Mouse (Mus musculus): Measurements from ENCODE around the gene Magi1. TPM values are rescaled to one million over a fixed set of nuclear protein-coding genes. Genes with fewer than 3 reads are reported as not detected.

Gene Magi1
- polyA plus RNA-seq, 1 experiment from 2014 or later, result 1.9 TPM

- Histone ChIP-seq H3K9me3 (ENCODE audit: low read length) (no peaks in the 10 kb centered on the region), H3K27ac (ENCODE audit: low read depth) (no peak overlapping the region), H3K4me3 (ENCODE audit: low read depth, low read length) (no peak overlapping the region), H3K4me2 (ENCODE audit: low read depth, low read length) (no peak overlapping the region), H3K36me3 (replicated peaks; ENCODE audit: insufficient read depth, low read length) (no peaks in the 10 kb centered on the region), H3K27me3 (ENCODE audit: insufficient read depth, low read length) (no peaks in the 10 kb centered on the region), H3K4me1 (ENCODE audit: insufficient read depth) (no peaks in the 10 kb centered on the region), H3K9ac (replicated peaks) (no peak overlapping the region)
- 42% methylated on average over 5 of the region's 5 CpGs for WGBS (ENCODE audit: insufficient replicate concordance)
- no peak for ATAC-seq
- TF ChIP-seq CTCF (IDR thresholded peaks at IDR 0.05; ENCODE audit: low read depth) (no peak), EP300 (IDR thresholded peaks at IDR 0.05; ENCODE audit: low read depth) (no peak)
- no peak for DNase-seq
Measured at GRCm38 (mm10) chr6:94022437-94022836, 261.3 kb downstream of the Magi1 start.

GRCm38 (mm10) chr6:94021239-94021962, 262.3 kb downstream of the Magi1 start:
- no peaks in the 10 kb centered on the region for H3K9me3 ChIP-seq (ENCODE audit: low read length)
- DNase-seq (no peak), ATAC-seq (no peak)
- no peak overlapping the region for H3K27ac ChIP-seq (ENCODE audit: low read depth)
- no peak overlapping the region for H3K4me3 ChIP-seq (ENCODE audit: low read depth, low read length)
- H3K36me3 ChIP-seq (replicated peaks; ENCODE audit: insufficient read depth, low read length), result no peaks in the 10 kb centered on the region
- 44% methylated on average over 8 of the region's 8 CpGs for WGBS (ENCODE audit: insufficient replicate concordance)
- H3K27me3 ChIP-seq (ENCODE audit: insufficient read depth, low read length), result no peaks in the 10 kb centered on the region
- TF ChIP-seq EP300 (IDR thresholded peaks at IDR 0.05; ENCODE audit: low read depth), result no peak
- TF ChIP-seq CTCF (IDR thresholded peaks at IDR 0.05; ENCODE audit: low read depth), result no peak
- no peak overlapping the region for H3K9ac ChIP-seq (replicated peaks)
- no peaks in the 10 kb centered on the region for H3K4me1 ChIP-seq (ENCODE audit: insufficient read depth)
- no peak overlapping the region for H3K4me2 ChIP-seq (ENCODE audit: low read depth, low read length)

- H3K27me3 ChIP-seq (ENCODE audit: insufficient read depth, low read length), result no peaks in the 10 kb centered on the region
- 68% methylated on average over 4 of the region's 4 CpGs for WGBS (ENCODE audit: insufficient replicate concordance)
Measured at GRCm38 (mm10) chr6:94020566-94020965, 263.2 kb downstream of the Magi1 start.

GRCm38 (mm10) chr6:94019935-94020334, 263.8 kb downstream of the Magi1 start:
- DNase-seq (no peak), ATAC-seq (no peak)
- H3K27me3 ChIP-seq (ENCODE audit: insufficient read depth, low read length), result no peaks in the 10 kb centered on the region
- no peaks in the 10 kb centered on the region for H3K36me3 ChIP-seq (replicated peaks; ENCODE audit: insufficient read depth, low read length)
- H3K9me3 ChIP-seq (ENCODE audit: low read length), result no peaks in the 10 kb centered on the region
- H3K4me2 ChIP-seq (ENCODE audit: low read depth, low read length), result no peak overlapping the region
- H3K27ac ChIP-seq (ENCODE audit: low read depth), result no peak overlapping the region
- no peaks in the 10 kb centered on the region for H3K4me1 ChIP-seq (ENCODE audit: insufficient read depth)
- no peak overlapping the region for H3K9ac ChIP-seq (replicated peaks)
- WGBS (ENCODE audit: insufficient replicate concordance), result 75% methylated on average over 4 of the region's 4 CpGs
- TF ChIP-seq EP300 (IDR thresholded peaks at IDR 0.05; ENCODE audit: low read depth), result no peak
- H3K4me3 ChIP-seq (ENCODE audit: low read depth, low read length), result no peak overlapping the region

More at GRCm38 (mm10) chr6:94020566-94020965, 263.2 kb downstream of the Magi1 start:
- H3K9ac ChIP-seq (replicated peaks), result no peak overlapping the region
- no peaks in the 10 kb centered on the region for H3K9me3 ChIP-seq (ENCODE audit: low read length)
- no peaks in the 10 kb centered on the region for H3K36me3 ChIP-seq (replicated peaks; ENCODE audit: insufficient read depth, low read length)
- ATAC-seq (no peak), DNase-seq (no peak)
- H3K27ac ChIP-seq (ENCODE audit: low read depth), result no peak overlapping the region
- TF ChIP-seq EP300 (IDR thresholded peaks at IDR 0.05; ENCODE audit: low read depth) (no peak), CTCF (IDR thresholded peaks at IDR 0.05; ENCODE audit: low read depth) (no peak)
- no peak overlapping the region for H3K4me2 ChIP-seq (ENCODE audit: low read depth, low read length)
- no peaks in the 10 kb centered on the region for H3K4me1 ChIP-seq (ENCODE audit: insufficient read depth)
- H3K4me3 ChIP-seq (ENCODE audit: low read depth, low read length), result no peak overlapping the region

- Histone ChIP-seq H3K4me1 (ENCODE audit: insufficient read depth) (no peaks in the 10 kb centered on the region), H3K36me3 (replicated peaks; ENCODE audit: insufficient read depth, low read length) (no peaks in the 10 kb centered on the region), H3K27me3 (ENCODE audit: insufficient read depth, low read length) (no peaks in the 10 kb centered on the region), H3K4me3 (ENCODE audit: low read depth, low read length) (no peak overlapping the region), H3K4me2 (ENCODE audit: low read depth, low read length) (no peak overlapping the region), H3K27ac (ENCODE audit: low read depth) (no peak overlapping the region), H3K9me3 (ENCODE audit: low read length) (no peaks in the 10 kb centered on the region), H3K9ac (replicated peaks) (no peak overlapping the region)
- no peak for DNase-seq
- ATAC-seq, result no peak
- no peak for TF ChIP-seq CTCF (IDR thresholded peaks at IDR 0.05; ENCODE audit: low read depth)
- TF ChIP-seq EP300 (IDR thresholded peaks at IDR 0.05; ENCODE audit: low read depth), result no peak
- 72% methylated on average over 2 of the region's 2 CpGs for WGBS (ENCODE audit: insufficient replicate concordance)
Measured at GRCm38 (mm10) chr6:94013761-94014160, 270.0 kb downstream of the Magi1 start.

- H3K36me3 ChIP-seq (replicated peaks; ENCODE audit: insufficient read depth, low read length), result no peaks in the 10 kb centered on the region
- no peak overlapping the region for H3K9ac ChIP-seq (replicated peaks)
- H3K4me1 ChIP-seq (ENCODE audit: insufficient read depth), result no peaks in the 10 kb centered on the region
- ATAC-seq (no peak), DNase-seq (peak; percentile 22)
- no peaks in the 10 kb centered on the region for H3K27me3 ChIP-seq (ENCODE audit: insufficient read depth, low read length)
- H3K9me3 ChIP-seq (ENCODE audit: low read length), result no peaks in the 10 kb centered on the region
- H3K27ac ChIP-seq (ENCODE audit: low read depth), result no peak overlapping the region
- H3K4me3 ChIP-seq (ENCODE audit: low read depth, low read length), result no peak overlapping the region
- TF ChIP-seq CTCF (IDR thresholded peaks at IDR 0.05; ENCODE audit: low read depth) (no peak), EP300 (IDR thresholded peaks at IDR 0.05; ENCODE audit: low read depth) (no peak)
- no peak overlapping the region for H3K4me2 ChIP-seq (ENCODE audit: low read depth, low read length)
- WGBS (ENCODE audit: insufficient replicate concordance), result 69% methylated on average over 5 of the region's 5 CpGs
Measured at GRCm38 (mm10) chr6:94011947-94012346, 271.8 kb downstream of the Magi1 start.
